Mouse (Mus musculus) midbrain, embryonic 13.5 days (tissue): ENCODE results near the gene Spata2l. TPM values are rescaled to one million over a fixed set of nuclear protein-coding genes. Genes with fewer than 3 reads are reported as not detected.

ENCODE experiments used
- ATAC-seq: fragments of 200-750 bp; cut with Nextera tagmentation; 2 replicates; pipeline ENCODE4 v1.8.0; 2017; ENCODE audit warnings: mild to moderate bottlenecking, moderate TSS enrichment, moderate library complexity
- H3K27ac ChIP-seq: fragments of 300-500 bp; sonication (generic); 2 replicates; pipeline ENCODE4 v1.5.1; 2015; ENCODE audit warnings: inconsistent platforms, mild to moderate bottlenecking, moderate library complexity
- H3K27me3 ChIP-seq: fragments of 300-500 bp; sonication (generic); 2 replicates; pipeline ENCODE4 v1.6.1; 2015; ENCODE audit warnings: mild to moderate bottlenecking, inconsistent platforms
- H3K36me3 ChIP-seq: fragments of 300-500 bp; sonication (generic); 2 replicates; pipeline ENCODE4 v1.6.1; 2015; ENCODE audit warnings: mild to moderate bottlenecking, inconsistent platforms
- H3K4me1 ChIP-seq: fragments of 300-500 bp; sonication (generic); replicated peaks from 2 replicates; pipeline ENCODE4 v1.6.1; 2015; ENCODE audit warnings: inconsistent platforms
- H3K4me2 ChIP-seq: fragments of 300-500 bp; sonication (generic); replicated peaks from 2 replicates; pipeline ENCODE4 v1.6.1; 2015; ENCODE audit warnings: moderate library complexity, mild to moderate bottlenecking, inconsistent platforms
- H3K4me3 ChIP-seq: fragments of 300-500 bp; sonication (generic); replicated peaks from 2 replicates; pipeline ENCODE4 v1.5.1; 2015; ENCODE audit warnings: mild to moderate bottlenecking, inconsistent platforms
- H3K9ac ChIP-seq: fragments of 300-500 bp; sonication (generic); replicated peaks from 2 replicates; pipeline ENCODE4 v1.6.1; 2015; ENCODE audit warnings: mild to moderate bottlenecking, inconsistent platforms
- H3K9me3 ChIP-seq: fragments of 300-500 bp; sonication (generic); 2 replicates; pipeline ENCODE4 v1.6.1; 2016; ENCODE audit warnings: mild to moderate bottlenecking, inconsistent platforms
- WGBS: fragments of 180-500 bp; shearing (Covaris S2); methylation state at CpG from one replicate; pipeline ENCODE4 v1.1.7; 2015; 5-methylcytosine and 5-hydroxymethylcytosine counted together
- polyA plus RNA-seq: library from polyadenylated mRNA; unstranded; fragments of >200 nt; fragmentation: Nextera tagmentation; extraction: Ambion mirVana; gene quantifications from 2 replicates; pipeline ENCODE4 v1.2.1, GENCODE M21; 2015

The Spata2l gene
- polyA plus RNA-seq, 1 experiment from 2014 or later: 2.7 TPM

DNA sequence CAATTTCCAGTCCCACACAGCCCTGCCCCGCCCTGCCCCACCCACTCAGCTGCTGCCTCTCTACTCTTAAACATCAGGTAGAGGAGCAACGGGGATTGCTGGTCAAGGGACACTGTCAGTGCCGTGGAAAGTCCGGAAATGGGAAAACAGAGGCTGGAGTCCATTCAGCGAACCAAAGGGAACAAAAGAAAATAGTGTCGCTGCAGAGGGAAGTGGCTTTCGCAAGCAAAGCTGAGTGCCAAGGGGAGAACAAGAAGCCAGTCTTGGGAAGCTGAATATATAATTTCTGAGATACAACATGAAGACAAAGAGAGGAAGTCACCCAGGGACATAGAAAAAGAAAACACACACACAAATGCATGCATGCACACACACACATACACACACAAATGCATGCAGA is 47.2 kb downstream of the Spata2l start:
- ATAC-seq: no peak
- no peak overlapping the region for H3K4me3 ChIP-seq
- no peaks in the 10 kb centered on the region for H3K36me3 ChIP-seq
- no peak overlapping the region for H3K27ac ChIP-seq
- no peak overlapping the region for H3K4me2 ChIP-seq
- H3K27me3 ChIP-seq: no peaks in the 10 kb centered on the region
- WGBS: 83% methylated on average over 7 of the region's 7 CpGs
- no peaks in the 10 kb centered on the region for H3K9me3 ChIP-seq
- no peaks in the 10 kb centered on the region; the same call in 1 of the 2 replicates for H3K4me1 ChIP-seq
- no peak overlapping the region for H3K9ac ChIP-seq

- H3K4me1 ChIP-seq: no peaks in the 10 kb centered on the region; the same call in 1 of the 2 replicates
- ATAC-seq: no peak
Observed at GRCm38 (mm10) chr8:123188006-123188405, 48.0 kb downstream of the Spata2l start.

DNA sequence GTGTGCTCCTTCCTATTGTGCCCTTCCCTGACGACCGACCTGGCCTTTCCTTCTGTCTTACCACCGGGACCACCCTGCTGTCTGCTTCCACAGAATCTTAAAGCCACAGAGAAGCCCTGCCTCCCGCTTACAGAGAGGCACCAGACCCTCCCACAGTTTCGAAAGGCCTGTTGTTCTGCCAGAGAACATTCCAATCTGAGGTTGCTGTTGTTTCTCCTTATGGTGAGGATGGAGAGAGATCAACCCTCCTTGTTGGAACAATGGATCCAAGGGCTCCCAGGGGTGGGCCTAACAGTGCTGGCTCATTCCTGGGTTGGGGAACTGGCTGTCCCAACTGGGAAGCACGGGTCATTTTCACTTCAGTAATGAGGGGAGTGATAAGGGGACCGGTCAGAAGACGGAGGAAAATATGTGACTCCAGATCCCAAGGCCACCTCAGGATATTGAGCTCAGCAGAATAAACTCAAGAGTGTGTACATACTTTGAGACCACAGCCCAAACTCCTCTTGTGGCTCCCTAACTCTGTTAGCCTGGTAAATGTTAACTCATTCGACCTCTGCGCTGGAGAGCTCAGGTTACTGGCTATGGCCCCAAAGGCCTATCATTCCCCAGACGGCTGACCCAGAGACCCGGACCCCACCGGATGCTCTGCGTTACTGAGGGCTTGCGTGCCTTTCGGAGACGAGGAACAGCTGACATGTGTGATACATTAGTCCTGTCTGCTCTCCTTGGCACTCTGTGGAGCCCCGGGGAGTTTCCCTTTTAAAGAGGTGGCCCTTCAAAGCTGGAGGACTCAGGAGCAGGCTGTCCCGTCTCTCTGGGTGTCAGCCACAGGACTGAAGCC is 50.2 kb downstream of the Spata2l start, which contains the start of gene Dpep1:
Gene Dpep1, plus strand, starts transcription at position 677 of the 844 bp plus-strand sequence.
- H3K36me3 ChIP-seq: no peaks in the 10 kb centered on the region
- no peak within 1 kb of the TSS for H3K9ac ChIP-seq
- H3K4me3 ChIP-seq: no peak within 1 kb of the TSS
- no peak for ATAC-seq
- H3K27ac ChIP-seq: no peak within 1 kb of the TSS
- no peaks in the 10 kb centered on the region; the same call in 1 of the 2 replicates for H3K4me1 ChIP-seq
- WGBS: 57% methylated on average over 19 of the region's 19 CpGs
- H3K27me3 ChIP-seq: no peaks in the 10 kb centered on the region
- H3K9me3 ChIP-seq: no peaks in the 10 kb centered on the region
- H3K4me2 ChIP-seq: no peak within 1 kb of the TSS

More at GRCm38 (mm10) chr8:123188006-123188405, 48.0 kb downstream of the Spata2l start:
- Histone ChIP-seq H3K9ac (no peak overlapping the region), H3K4me2 (no peak overlapping the region), H3K27ac (no peak overlapping the region), H3K4me3 (no peak overlapping the region), H3K27me3 (no peaks in the 10 kb centered on the region), H3K9me3 (no peaks in the 10 kb centered on the region), H3K36me3 (no peaks in the 10 kb centered on the region)
- 90% methylated on average over 2 of the region's 2 CpGs for WGBS

- no peak for ATAC-seq
- Histone ChIP-seq H3K27me3 (no peaks in the 10 kb centered on the region), H3K36me3 (no peaks in the 10 kb centered on the region), H3K9me3 (peaks cover 22% of the 10 kb centered on the region), H3K4me3 (no peak overlapping the region), H3K9ac (no peak overlapping the region), H3K4me1 (no peaks in the 10 kb centered on the region), H3K27ac (no peak overlapping the region), H3K4me2 (no peak overlapping the region)
- WGBS: 71% methylated on average over 3 of the region's 3 CpGs
Observed at GRCm38 (mm10) chr8:123181391-123181790, 54.6 kb downstream of the Spata2l start.

Other genes with a start within 250 kb of the Spata2l start
- gene Ankrd11, start 194.0 kb downstream of the Spata2l start, polyA plus RNA-seq: 32.3 and 34.4 TPM in 2 replicates
- gene Spg7, start 173.3 kb downstream of the Spata2l start, polyA plus RNA-seq: 52.0 and 52.2 TPM in 2 replicates
- gene Rpl13, start 133.9 kb downstream of the Spata2l start, polyA plus RNA-seq: 776 and 798 TPM in 2 replicates
- 1.6 and 1.9 TPM in 2 replicates for gene Cpne7, start 118.9 kb downstream of the Spata2l start, polyA plus RNA-seq
- 0.77 and 1.0 TPM in 2 replicates for gene Sult5a1, start 77.9 kb downstream of the Spata2l start, polyA plus RNA-seq
- not detected in 2 replicates for gene Dpep1, start 50.0 kb downstream of the Spata2l start, polyA plus RNA-seq
- gene Chmp1a, start 23.5 kb downstream of the Spata2l start, polyA plus RNA-seq: 196 and 212 TPM in 2 replicates
- gene Spata33, start 23.4 kb downstream of the Spata2l start, polyA plus RNA-seq: 6.5 and 7.2 TPM in 2 replicates
- 48.3 and 48.7 TPM in 2 replicates for gene Cdk10, start 11.4 kb downstream of the Spata2l start, polyA plus RNA-seq
- 23.6 and 26.3 TPM in 2 replicates for gene Zfp276, start 18.0 kb upstream of the Spata2l start, polyA plus RNA-seq
- gene Vps9d1, start 18.1 kb upstream of the Spata2l start, polyA plus RNA-seq: 51.5 and 53.4 TPM in 2 replicates
- 14.0 and 15.2 TPM in 2 replicates for gene Fanca, start 82.3 kb upstream of the Spata2l start, polyA plus RNA-seq
- 31.8 and 38.7 TPM in 2 replicates for gene Spire2, start 96.5 kb upstream of the Spata2l start, polyA plus RNA-seq
- 238 and 263 TPM in 2 replicates for gene Tcf25, start 137.5 kb upstream of the Spata2l start, polyA plus RNA-seq
- 0.17 and 0.31 TPM in 2 replicates for gene Mc1r, start 170.9 kb upstream of the Spata2l start, polyA plus RNA-seq
- 1,993 and 2,050 TPM in 2 replicates for gene Tubb3, start 175.2 kb upstream of the Spata2l start, polyA plus RNA-seq
- gene Def8, start 187.3 kb upstream of the Spata2l start, polyA plus RNA-seq: 41.7 and 42.8 TPM in 2 replicates
- gene Afg3l1, start 241.7 kb upstream of the Spata2l start, polyA plus RNA-seq: 59.3 and 62.1 TPM in 2 replicates